In genomic region chr13:119351346-119351745, GRCm38 (mm10) we compare ENCODE assay signal across 9 mouse cellular contexts.
A peak's percentile ranks its signal among the peaks of the same experiment; 100 is the strongest.
DNase-seq lines count a peak whose midpoint lies in the region; ATAC-seq and TF ChIP-seq lines count a peak whose summit lies in the region.
"Had no signal": no experiment of that assay in that cellular context is flagged by ENCODE, and none has a peak within 500 bp of the region (broad histone marks: within the 10 kb centered on the region; RNA-seq: fewer than 3 reads in every experiment).

No protein-coding gene starts in this region.

- 40% methylated on average over 13 of the region's 13 CpGs for WGBS in kidney, embryonic 15.5 days
- 43% methylated on average over 13 of the region's 13 CpGs for WGBS in embryonic facial prominence, embryonic 12.5 days
- 36% methylated on average over 13 of the region's 13 CpGs for WGBS in hindbrain, embryonic 12.5 days
- 76% methylated on average over 13 of the region's 13 CpGs for WGBS in intestine, postnatal 0 days

- TF ChIP-seq CTCF in intestine, postnatal 0 days (IDR thresholded peaks at IDR 0.05; ENCODE audit: low read depth) = no peak

- no peaks in the 10 kb centered on the region for H3K9me3 ChIP-seq in kidney, embryonic 15.5 days (replicated peaks)
- H3K9me3 ChIP-seq in embryonic facial prominence, embryonic 12.5 days = no peaks in the 10 kb centered on the region
- H3K9me3 ChIP-seq in hindbrain, embryonic 12.5 days (replicated peaks) = no peaks in the 10 kb centered on the region
- H3K9me3 ChIP-seq in intestine, postnatal 0 days (ENCODE audit: control insufficient read depth) = no peaks in the 10 kb centered on the region
- H3K9me3 ChIP-seq: liver, embryonic 12.5 days had no signal

- DNase-seq in kidney, adult 8-10 months = no peak
- peak; percentile 36 for DNase-seq in lung, postnatal 14 days
- DNase-seq in frontal cortex, postnatal 10 days (ENCODE audit: low spot score in 2 of 2) = no peak
- DNase-seq in testis, postnatal 10 days (ENCODE audit: low spot score) = no peak

- H3K9ac ChIP-seq in kidney, embryonic 15.5 days = no peak overlapping the region
- H3K9ac ChIP-seq in embryonic facial prominence, embryonic 12.5 days = no peak overlapping the region
- H3K9ac ChIP-seq in hindbrain, embryonic 12.5 days = no peak overlapping the region
- H3K9ac ChIP-seq in intestine, postnatal 0 days (ENCODE audit: low read depth, low read length) = no peak overlapping the region
- H3K9ac ChIP-seq: liver, embryonic 12.5 days had no signal

- no peak overlapping the region for H3K4me3 ChIP-seq in kidney, embryonic 15.5 days (replicated peaks)
- no peak overlapping the region for H3K4me3 ChIP-seq in embryonic facial prominence, embryonic 12.5 days
- H3K4me3 ChIP-seq in hindbrain, embryonic 12.5 days = no peak overlapping the region
- no peak overlapping the region for H3K4me3 ChIP-seq in intestine, postnatal 0 days (ENCODE audit: low read depth, low read length)
- H3K4me3 ChIP-seq: liver, embryonic 12.5 days had no signal

- peaks cover 4% of the 10 kb centered on the region; the same call in 1 of the 2 replicates for H3K4me1 ChIP-seq in kidney, embryonic 15.5 days
- H3K4me1 ChIP-seq in embryonic facial prominence, embryonic 12.5 days = 0 out of 2 replicates have a peak, but pooled peaks cover 3% of the 10 kb centered on the region
- peaks cover 5% of the 10 kb centered on the region for H3K4me1 ChIP-seq in hindbrain, embryonic 12.5 days
- H3K4me1 ChIP-seq in intestine, postnatal 0 days (replicated peaks; ENCODE audit: control insufficient read depth, insufficient read depth, low read length) = no peaks in the 10 kb centered on the region
- H3K4me1 ChIP-seq: liver, embryonic 12.5 days had no signal

- ATAC-seq in kidney, embryonic 15.5 days (replicated peaks; ENCODE audit: low FRiP score) = peak; percentile 81
- 0 out of 2 replicates have a peak, but pooled peaks have one; percentile 56 for ATAC-seq in embryonic facial prominence, embryonic 12.5 days (ENCODE audit: insufficient number of reproducible peaks, insufficient read depth, low FRiP score, low TSS enrichment)
- ATAC-seq in hindbrain, embryonic 12.5 days (ENCODE audit: low FRiP score) = peak; percentile 82
- no peak for ATAC-seq in intestine, postnatal 0 days
- ATAC-seq: liver, embryonic 12.5 days had no signal

- no peak overlapping the region for H3K27ac ChIP-seq in kidney, embryonic 15.5 days
- no peak overlapping the region for H3K27ac ChIP-seq in embryonic facial prominence, embryonic 12.5 days
- H3K27ac ChIP-seq in hindbrain, embryonic 12.5 days = no peak overlapping the region
- no peak overlapping the region for H3K27ac ChIP-seq in intestine, postnatal 0 days (ENCODE audit: low read depth, low read length)
- H3K27ac ChIP-seq: liver, embryonic 12.5 days had no signal

- peaks cover 48% of the 10 kb centered on the region for H3K36me3 ChIP-seq in kidney, embryonic 15.5 days
- peaks cover 38% of the 10 kb centered on the region for H3K36me3 ChIP-seq in embryonic facial prominence, embryonic 12.5 days
- H3K36me3 ChIP-seq in hindbrain, embryonic 12.5 days = peaks cover 35% of the 10 kb centered on the region
- peaks cover 30% of the 10 kb centered on the region for H3K36me3 ChIP-seq in intestine, postnatal 0 days (ENCODE audit: control insufficient read depth, insufficient read depth)

- H3K27me3 ChIP-seq in kidney, embryonic 15.5 days = no peaks in the 10 kb centered on the region
- H3K27me3 ChIP-seq in embryonic facial prominence, embryonic 12.5 days = no peaks in the 10 kb centered on the region
- H3K27me3 ChIP-seq in hindbrain, embryonic 12.5 days = no peaks in the 10 kb centered on the region
- H3K27me3 ChIP-seq in intestine, postnatal 0 days (replicated peaks; ENCODE audit: control insufficient read depth, insufficient read depth, low read length) = no peaks in the 10 kb centered on the region
- H3K27me3 ChIP-seq: liver, embryonic 12.5 days had no signal

- no peak overlapping the region for H3K4me2 ChIP-seq in kidney, embryonic 15.5 days
- H3K4me2 ChIP-seq in embryonic facial prominence, embryonic 12.5 days (replicated peaks) = no peak overlapping the region
- no peak overlapping the region for H3K4me2 ChIP-seq in hindbrain, embryonic 12.5 days (replicated peaks)
- no peak overlapping the region for H3K4me2 ChIP-seq in intestine, postnatal 0 days (replicated peaks; ENCODE audit: low read depth)
- H3K4me2 ChIP-seq: liver, embryonic 12.5 days had no signal
